Mouse (Mus musculus) B cell, adult 62 days (primary cell): ENCODE data around the gene Adarb1. TPM values are rescaled to one million over a fixed set of nuclear protein-coding genes. Genes with fewer than 3 reads are reported as not detected.

Experiments
- total RNA-seq: library from RNA; stranded (reverse); gene quantifications from 4 replicates; pipeline ENCODE4 v1.2.4, GENCODE M21; 2023

Gene Adarb1
- total RNA-seq, result 1.2 to 2.0 TPM (median 1.3 TPM) in 4 replicates

GRCm38 (mm10) chr10:77418138-77418537 lies at the start of gene Adarb1:
Adarb1 (minus strand) TSS chr10:77418270.

GRCm38 (mm10) chr10:77258704-77259621 lies 159.1 kb downstream of the Adarb1 start, which contains the start of gene Pofut2:
Pofut2 (plus strand) TSS chr10:77259218.

Other genes with a start within 250 kb of the Adarb1 start
- 33.9 to 39.7 TPM (median 37.2 TPM) in 4 replicates for gene Pofut2, start 159.1 kb downstream of the Adarb1 start, total RNA-seq
- 21.0 to 24.1 TPM (median 22.9 TPM) in 4 replicates for gene Fam207a, start 97.5 kb upstream of the Adarb1 start, total RNA-seq
- 74.3 to 78.8 TPM (median 76.3 TPM) in 4 replicates for gene Itgb2, start 112.0 kb upstream of the Adarb1 start, total RNA-seq
- gene Pttg1ip, start 163.4 kb upstream of the Adarb1 start, total RNA-seq, result 68.7 to 88.1 TPM (median 80.3 TPM) in 4 replicates
- gene Sumo3, start 187.8 kb upstream of the Adarb1 start, total RNA-seq, result 59.3 to 66.2 TPM (median 61.2 TPM) in 4 replicates
- 3.8 TPM in 1 of 4 replicates, not detected in the others for gene Gm49325, start 187.9 kb upstream of the Adarb1 start, total RNA-seq
- gene Ube2g2, start 204.0 kb upstream of the Adarb1 start, total RNA-seq, result 36.7 to 55.5 TPM (median 43.1 TPM) in 4 replicates